Mouse (Mus musculus): ENCODE measurements around the gene Cpeb3. TPM values are rescaled to one million over a fixed set of nuclear protein-coding genes. Genes with fewer than 3 reads are reported as not detected.
"Not testable (repeated sequence)": the region's sequence is repeated elsewhere in the genome, so short reads cannot be mapped to it uniquely, and the experiment has no call there.

Gene Cpeb3
- total RNA-seq, 2 experiments from 2014 or later, result 76.3 to 81.7 TPM

GRCm38 (mm10) chr19:37095666-37096330, 112.6 kb downstream of the Cpeb3 start:
- intact Hi-C loops (cut with DNase I), result no loop called here
- no peak for DNase-seq (ENCODE audit: low spot score)

DNA sequence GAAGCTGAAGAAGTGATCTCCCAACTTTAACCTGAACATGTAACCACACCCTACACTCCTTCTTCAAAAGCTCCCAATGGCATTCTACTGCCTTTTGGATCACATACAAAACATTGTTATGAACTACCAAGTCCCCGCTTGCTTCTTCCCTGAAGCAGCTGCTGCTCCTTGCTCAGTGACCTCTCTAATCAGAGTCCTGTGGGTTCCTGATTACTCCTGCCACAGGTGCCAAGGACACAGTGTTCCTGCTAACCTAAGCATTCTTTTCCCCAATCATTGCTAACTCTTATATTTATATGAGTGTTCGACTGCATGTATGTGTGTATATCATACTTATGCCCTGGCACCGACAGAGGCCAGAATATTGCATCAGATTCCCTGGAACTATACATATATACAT, 115.2 kb downstream of the Cpeb3 start:
- DNase-seq (ENCODE audit: low spot score), result no peak

DNA sequence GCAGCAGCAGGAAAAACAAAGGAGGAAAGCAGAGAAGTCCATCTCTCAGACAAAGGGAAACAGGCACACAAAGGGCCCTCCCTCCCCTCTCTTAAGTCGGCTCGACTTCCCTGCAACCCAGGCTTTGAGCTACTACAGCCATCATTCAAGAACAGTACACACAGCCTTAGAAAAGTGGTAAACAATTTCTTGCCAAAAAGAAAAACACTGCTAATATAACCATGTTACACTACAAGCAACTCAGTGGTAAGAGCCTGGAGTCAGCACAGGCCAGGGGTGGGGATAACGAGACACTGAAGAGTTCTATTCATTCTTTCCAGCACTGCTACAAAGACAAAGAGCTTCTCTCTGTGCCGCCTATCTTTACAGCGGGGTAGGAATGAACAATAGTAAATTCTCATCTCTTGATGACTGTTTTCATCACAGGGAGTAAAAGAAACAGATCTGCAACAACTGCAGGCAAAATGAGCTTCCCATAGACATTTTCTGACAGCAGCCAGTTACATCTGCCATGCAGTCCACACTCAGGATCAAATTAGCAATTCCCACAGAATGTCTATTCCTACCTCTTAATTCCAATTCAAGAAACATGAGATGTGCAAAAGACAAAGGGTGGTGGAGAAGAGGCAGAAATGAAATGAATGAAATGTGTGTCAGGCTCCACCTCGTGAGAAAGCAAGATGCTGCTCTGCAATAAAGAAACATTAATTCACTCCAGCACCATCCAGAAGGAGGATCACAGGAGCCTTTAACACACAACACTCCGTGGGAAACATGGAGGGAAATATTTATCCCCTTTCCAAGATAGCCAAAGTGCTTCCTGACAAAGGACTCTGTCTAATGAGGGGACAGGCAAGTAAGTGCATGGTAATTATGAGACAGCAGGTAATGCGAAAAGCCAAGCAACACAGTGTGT, 118.0 kb downstream of the Cpeb3 start:
- intact Hi-C loops (cut with DNase I), result no loop called here
- DNase-seq (ENCODE audit: low spot score), result no peak

More for the DNA sequence above, 115.2 kb downstream of the Cpeb3 start:
- intact Hi-C loops (cut with DNase I), result no loop called here

GRCm38 (mm10) chr19:37088043-37088748, 120.2 kb downstream of the Cpeb3 start:
- intact Hi-C loops (cut with DNase I), result no loop called here
- no peak for DNase-seq (ENCODE audit: low spot score)

DNA sequence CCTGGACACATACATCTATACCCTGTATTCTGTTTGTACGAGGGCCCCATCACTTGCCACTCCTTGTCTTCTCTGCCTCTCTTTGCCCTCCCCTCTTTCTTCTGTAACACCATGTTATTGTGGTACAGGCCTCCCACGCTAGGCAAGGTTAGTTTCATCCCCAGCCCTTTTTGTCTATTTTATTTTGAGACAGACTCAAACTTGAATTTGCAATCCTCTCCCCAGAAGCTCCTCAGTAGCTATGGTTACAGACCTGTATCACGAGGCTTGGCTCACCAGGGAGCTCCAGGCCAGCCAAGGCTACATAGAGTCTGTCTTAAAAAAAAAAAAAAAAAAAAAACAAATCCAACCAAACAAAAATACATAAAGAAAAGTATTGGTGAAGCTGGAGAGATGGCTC, 123.9 kb downstream of the Cpeb3 start:
- no peak for DNase-seq (ENCODE audit: low spot score)
- intact Hi-C loops (cut with DNase I), result no loop called here

DNA sequence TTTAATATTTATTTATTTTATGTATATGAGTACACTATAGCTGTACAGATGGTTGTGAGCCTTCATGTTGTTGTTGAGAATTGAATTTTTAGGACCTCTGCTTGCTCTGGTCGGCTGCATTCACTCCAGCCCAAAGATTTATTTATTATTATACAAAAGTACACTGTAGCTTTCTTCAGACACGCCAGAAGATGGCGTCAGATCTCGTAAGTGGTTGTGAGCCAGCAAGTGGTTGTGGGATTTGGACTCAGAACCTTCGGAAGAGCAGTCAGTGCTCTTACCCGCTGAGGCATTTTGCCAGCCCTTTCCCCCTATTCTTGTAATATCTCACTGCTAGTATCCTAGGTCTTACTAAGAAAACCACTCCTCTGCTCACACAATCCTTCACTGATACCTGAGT, 126.9 kb downstream of the Cpeb3 start:
- DNase-seq (ENCODE audit: low spot score), result no peak
- intact Hi-C loops (cut with DNase I), result no loop called here

DNA sequence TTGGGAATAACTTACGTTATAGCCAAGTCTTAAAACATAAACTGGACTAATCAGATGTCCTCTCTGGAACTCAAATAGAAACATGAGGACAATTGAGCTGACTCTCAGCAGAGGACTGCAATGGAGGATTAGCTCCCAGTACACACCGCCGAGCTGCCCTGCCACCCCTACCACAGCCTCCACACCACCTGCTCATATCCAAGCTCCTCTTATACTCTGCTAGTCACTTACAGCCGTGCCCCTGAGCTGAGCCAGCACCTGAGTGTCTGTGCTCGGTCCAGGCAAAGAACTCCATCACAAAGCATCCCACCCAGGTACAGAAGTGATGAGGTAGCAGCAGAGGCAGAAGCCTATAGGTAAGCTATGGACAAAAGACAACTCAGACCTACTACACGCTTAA, 129.2 kb downstream of the Cpeb3 start:
- intact Hi-C loops (cut with DNase I), result loop anchor here (2.0 to 5.0 kb wide), 2 partner anchors 53 to 94 kb away; no protein-coding TSS in a partner anchor
- no peak for DNase-seq (ENCODE audit: low spot score)

- intact Hi-C loops (cut with DNase I), result loop anchor here (2.0 to 5.0 kb wide), 2 partner anchors 54 to 94 kb away; no protein-coding TSS in a partner anchor
- no peak for DNase-seq (ENCODE audit: low spot score)
Observed at GRCm38 (mm10) chr19:37078571-37078970, 129.8 kb downstream of the Cpeb3 start.

- intact Hi-C loops (cut with DNase I), result loop anchor here (2.0 to 5.0 kb wide), 2 partner anchors 54 to 95 kb away; no protein-coding TSS in a partner anchor
- DNase-seq (ENCODE audit: low spot score), result peak; percentile 45
Observed at GRCm38 (mm10) chr19:37078064-37078463, 130.3 kb downstream of the Cpeb3 start.

DNA sequence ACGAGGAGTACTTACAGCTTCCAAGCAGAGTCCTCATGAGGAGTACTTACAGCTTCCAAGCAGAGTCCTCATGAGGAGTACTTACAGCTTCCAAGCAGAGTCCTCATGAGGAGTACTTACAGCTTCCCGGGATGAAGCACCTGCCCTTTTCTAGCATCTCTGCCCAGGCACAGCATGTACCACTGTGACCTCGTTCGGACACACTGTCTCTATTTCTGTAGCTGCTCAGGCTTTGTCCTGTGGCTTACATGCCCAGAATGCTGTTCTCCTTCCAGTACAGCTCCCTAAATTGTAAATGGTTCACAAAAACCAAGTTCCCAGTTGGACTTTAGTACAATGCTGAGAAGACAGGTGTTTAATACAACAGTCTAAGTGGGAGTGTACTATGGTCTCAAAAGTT, 131.1 kb downstream of the Cpeb3 start:
- intact Hi-C loops (cut with DNase I), result loop anchor here (5.0 kb wide), 1 partner anchor 55 kb away; no protein-coding TSS in a partner anchor
- not testable (repeated sequence) for DNase-seq (ENCODE audit: low spot score)

DNA sequence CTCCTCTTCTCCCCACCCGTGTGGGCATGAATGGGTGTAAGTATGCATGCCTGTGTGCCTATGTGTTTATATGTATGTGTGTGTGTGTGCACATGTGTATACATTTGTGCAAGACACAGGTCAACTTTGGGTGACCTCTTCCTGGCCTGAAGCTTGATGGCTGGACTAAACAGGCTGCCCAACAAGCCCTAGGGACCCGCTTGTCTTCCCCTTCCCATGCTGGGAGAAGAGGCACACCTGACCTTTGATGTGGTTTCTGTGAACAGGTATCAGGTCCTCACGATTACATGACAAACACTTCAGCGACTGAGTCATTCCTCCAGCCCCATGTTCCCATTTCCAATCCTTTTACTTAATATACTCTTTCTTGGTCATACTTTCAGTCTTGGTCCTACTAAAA, 131.8 kb downstream of the Cpeb3 start:
- intact Hi-C loops (cut with DNase I), result loop anchor here (5.0 kb wide), 1 partner anchor 56 kb away; no protein-coding TSS in a partner anchor
- no peak for DNase-seq (ENCODE audit: low spot score)

GRCm38 (mm10) chr19:37076116-37076515, 132.3 kb downstream of the Cpeb3 start:
- intact Hi-C loops (cut with DNase I), result loop anchor here (5.0 kb wide), 1 partner anchor 56 kb away; no protein-coding TSS in a partner anchor
- no peak for DNase-seq (ENCODE audit: low spot score)

DNA sequence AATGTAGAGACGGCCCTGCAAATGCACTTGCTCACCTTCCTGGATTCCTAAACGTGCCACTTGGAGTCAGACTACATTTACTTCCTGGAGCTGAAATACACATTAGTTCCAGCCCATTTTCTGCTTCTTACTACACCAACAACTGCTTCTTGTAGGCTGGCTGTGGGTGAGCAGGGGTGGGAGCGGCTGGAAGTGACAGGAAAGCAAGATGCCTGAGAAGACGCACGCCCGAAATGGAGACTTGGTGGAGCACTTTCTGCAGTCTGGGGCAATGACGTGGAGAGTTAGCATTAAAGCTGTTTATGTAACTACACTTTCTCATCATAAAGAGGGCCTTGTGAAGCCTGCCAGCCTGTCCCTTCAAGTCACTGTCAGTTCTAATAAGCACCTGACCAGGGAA, 132.7 kb downstream of the Cpeb3 start:
- intact Hi-C loops (cut with DNase I), result loop anchor here (5.0 kb wide), 1 partner anchor 57 kb away; no protein-coding TSS in a partner anchor
- DNase-seq (ENCODE audit: low spot score), result no peak

DNA sequence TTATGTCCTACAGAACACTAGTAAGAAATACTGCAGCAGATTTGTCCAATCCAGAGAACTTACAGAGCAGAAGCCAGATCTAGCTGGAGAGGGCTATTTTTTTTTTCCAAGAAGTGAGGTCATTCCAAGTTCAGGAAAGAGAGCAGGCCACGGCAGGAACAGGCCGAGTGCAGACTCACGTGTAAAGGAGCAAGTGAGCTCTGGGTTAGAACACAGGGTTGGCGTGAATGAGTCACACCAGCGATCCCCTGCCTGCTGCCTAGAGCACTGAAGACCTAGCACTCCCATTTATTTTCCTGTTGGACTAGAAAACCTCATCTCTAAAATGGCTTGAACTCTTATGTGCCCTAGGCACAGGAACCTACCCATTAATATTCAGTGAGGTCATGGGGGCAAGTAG, 133.7 kb downstream of the Cpeb3 start:
- intact Hi-C loops (cut with DNase I), result loop anchor here (5.0 kb wide), 1 partner anchor 58 kb away; no protein-coding TSS in a partner anchor
- DNase-seq (ENCODE audit: low spot score), result no peak

GRCm38 (mm10) chr19:37074276-37074675, 134.1 kb downstream of the Cpeb3 start:
- no peak for DNase-seq (ENCODE audit: low spot score)
- intact Hi-C loops (cut with DNase I), result no loop called here

- intact Hi-C loops (cut with DNase I), result no loop called here
- no peak for DNase-seq (ENCODE audit: low spot score)
Observed at GRCm38 (mm10) chr19:37072871-37073629, 135.4 kb downstream of the Cpeb3 start.

- intact Hi-C loops (cut with DNase I), result loop anchor here (5.0 kb wide), 1 partner anchor 138 kb away; the partner anchor contains the start of genes Cpeb3 and March5
Observed at GRCm38 (mm10) chr19:37069243-37069642, 139.2 kb downstream of the Cpeb3 start.

GRCm38 (mm10) chr19:37060078-37060477, 148.3 kb downstream of the Cpeb3 start:
- DNase-seq (ENCODE audit: low spot score), result no peak
- intact Hi-C loops (cut with DNase I), result no loop called here

More at GRCm38 (mm10) chr19:37069243-37069642, 139.2 kb downstream of the Cpeb3 start:
- no peak for DNase-seq (ENCODE audit: low spot score)

DNA sequence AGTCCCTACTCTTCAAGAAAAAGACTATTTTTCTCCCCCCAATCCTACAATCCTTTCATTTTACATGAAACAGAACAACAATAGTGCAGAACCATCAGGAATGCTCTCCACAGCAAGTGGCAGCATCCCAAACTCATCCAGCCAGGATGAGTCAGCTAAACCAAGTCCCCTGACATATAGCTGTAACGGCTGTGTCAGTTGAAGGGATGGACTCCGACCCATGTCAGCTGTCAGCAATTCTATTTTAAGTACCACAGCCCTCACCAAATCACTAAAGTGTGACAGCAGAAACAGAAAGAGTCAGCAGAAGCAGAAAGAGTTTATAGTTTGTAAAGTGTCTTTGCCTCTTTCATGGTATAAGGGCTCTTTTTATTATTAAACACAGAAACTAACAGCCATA, 148.8 kb downstream of the Cpeb3 start:
- DNase-seq (ENCODE audit: low spot score), result no peak
- intact Hi-C loops (cut with DNase I), result no loop called here

Measured in heart, postnatal 25 days (tissue).